Mouse (Mus musculus): ENCODE measurements at regions not wholly inside any gene's neighbourhood (a gene's known extent, or its start where the extent isn't known, plus 50 kb on each side); places are given as distances from the start of the nearest gene placed in this dataset.
"Not testable (repeated sequence)": the region's sequence is repeated elsewhere in the genome, so short reads cannot be mapped to it uniquely, and the experiment has no call there.

DNA sequence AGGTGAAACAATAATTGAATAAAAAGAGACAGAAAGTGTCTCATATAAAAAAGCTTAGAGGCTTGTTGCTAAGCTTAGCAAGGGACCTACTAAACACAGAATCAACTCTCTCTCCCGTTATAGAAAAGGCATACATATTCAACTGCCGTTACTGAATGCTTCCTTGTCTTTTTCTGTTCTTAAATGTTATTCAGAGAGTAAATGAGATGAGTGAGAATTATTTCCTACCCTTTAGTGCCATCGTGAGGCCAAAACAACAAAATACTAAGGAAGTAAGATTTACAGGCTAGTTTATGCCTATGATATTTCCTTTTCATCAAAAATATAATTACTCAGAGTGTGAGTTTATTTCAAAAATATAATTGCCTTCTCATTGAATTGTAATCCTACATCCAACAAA, 686.6 kb upstream of the 1700008P02Rik start:
- DNase-seq (ENCODE audit: extremely low spot score in 1 of 2, low spot score in 1 of 2): peak in 1 of 2 experiments; percentile 65

DNA sequence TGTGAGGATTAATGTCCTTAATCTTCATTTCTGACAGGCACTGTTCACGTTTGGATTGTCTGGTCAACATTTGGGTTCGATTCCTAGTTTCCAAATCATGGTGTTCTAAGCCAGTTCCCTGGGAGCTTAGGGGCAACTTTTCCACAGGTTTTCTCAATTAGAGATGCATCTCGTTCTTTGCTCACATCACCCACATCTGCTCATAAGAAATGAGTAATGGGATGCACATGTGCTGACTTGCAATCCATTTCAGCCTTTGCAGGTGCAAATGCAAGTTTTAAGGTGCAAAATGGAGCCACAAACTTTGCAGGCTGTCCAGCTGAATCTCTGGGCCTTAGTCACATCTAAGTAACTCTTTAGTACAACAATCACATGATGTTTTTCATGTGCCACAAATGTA, 678.3 kb upstream of the 1700008P02Rik start:
- no peak for DNase-seq (ENCODE audit: extremely low spot score in 1 of 2, low spot score in 1 of 2)

GRCm38 (mm10) chr3:7291026-7291425, 670.8 kb upstream of the 1700008P02Rik start:
- DNase-seq (ENCODE audit: extremely low spot score in 1 of 2, low spot score in 1 of 2): no peak

GRCm38 (mm10) chr3:7257591-7257990, 637.3 kb upstream of the 1700008P02Rik start:
- DNase-seq (ENCODE audit: extremely low spot score in 1 of 2, low spot score in 1 of 2): no peak

DNA sequence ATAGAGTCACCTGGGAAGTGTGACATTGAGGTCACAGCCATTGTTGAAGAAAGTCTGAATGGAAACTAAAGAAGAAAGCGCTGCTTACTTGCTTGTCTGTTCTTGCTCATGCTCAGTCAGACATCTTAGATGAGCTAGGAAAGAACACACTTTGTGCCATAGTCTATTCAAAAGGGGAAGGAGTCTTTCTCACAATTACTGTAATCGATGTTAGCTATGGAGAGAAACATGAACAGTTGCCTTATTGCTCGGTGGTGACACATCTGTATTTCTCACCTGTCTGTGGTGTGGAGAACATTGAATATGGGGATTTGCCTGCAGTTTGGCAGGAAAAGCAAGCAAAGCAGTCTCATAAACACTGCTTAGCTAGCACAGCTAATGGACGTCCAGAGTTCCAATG, 628.1 kb upstream of the 1700008P02Rik start:
- DNase-seq (ENCODE audit: extremely low spot score in 1 of 2, low spot score in 1 of 2): no peak

DNA sequence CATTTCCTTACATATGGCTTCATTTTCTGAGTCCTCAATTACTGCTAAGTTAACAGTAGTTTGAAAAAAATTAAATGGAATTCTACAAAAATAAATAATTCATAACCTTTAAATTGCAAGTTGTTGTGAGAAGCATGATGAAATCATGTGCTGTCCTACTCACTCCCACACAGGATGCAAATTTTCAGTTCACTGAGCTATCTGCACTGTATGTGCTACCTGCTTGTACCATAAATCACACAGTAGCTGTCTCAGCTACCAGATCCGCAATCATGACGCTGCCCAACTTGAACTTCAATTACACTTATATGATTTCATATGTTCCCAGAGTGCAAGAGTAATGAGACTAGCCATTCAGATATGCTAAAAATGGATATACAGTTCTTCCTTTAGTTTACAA, 609.5 kb upstream of the 1700008P02Rik start:
- peak in 1 of 2 experiments; percentile 11 for DNase-seq (ENCODE audit: extremely low spot score in 1 of 2, low spot score in 1 of 2)

DNA sequence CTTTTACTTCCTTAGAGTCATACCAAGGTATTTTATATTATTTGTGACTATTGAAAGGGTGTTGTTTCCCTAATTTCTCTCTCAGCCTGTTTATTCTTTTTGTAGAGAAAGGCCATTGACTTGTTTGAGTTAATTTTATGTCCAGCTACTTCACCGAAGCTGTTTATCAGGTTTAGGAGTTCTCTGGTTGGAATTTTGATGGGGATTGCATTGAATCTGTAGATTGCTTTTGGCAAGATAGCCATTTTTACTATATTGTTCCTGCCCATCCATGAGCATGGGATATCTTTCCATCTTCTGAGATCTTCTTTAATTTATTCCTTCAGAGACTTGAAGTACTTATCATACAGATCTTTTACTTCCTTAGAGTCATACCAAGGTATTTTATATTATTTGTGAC, 568.3 kb upstream of the 1700008P02Rik start:
- DNase-seq (ENCODE audit: extremely low spot score in 1 of 2, low spot score in 1 of 2): not testable (repeated sequence)

- no peak for DNase-seq (ENCODE audit: extremely low spot score in 1 of 2, low spot score in 1 of 2)
Measured at GRCm38 (mm10) chr3:7166596-7166995, 546.4 kb upstream of the 1700008P02Rik start.

DNA sequence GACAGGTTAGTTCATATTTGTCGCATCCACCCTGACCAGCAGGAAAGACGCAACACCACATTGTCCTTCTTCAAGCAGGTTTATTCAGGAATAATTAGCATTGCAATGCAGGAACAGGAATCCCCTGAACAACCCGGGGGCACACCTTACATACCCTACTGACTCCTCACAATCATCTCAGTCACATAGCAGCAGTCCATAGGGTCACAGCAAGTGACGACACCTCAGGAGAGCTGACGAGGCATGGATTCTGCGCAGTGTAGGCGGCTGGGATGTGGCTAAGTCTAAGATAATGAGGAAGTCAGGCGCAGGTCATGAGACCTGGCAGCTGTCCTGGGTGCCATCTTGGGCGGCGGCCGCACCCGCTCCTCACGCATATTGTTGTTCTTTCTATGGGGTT, 518.8 kb upstream of the 1700008P02Rik start:
- no peak for DNase-seq (ENCODE audit: extremely low spot score in 1 of 2, low spot score in 1 of 2)

GRCm38 (mm10) chr3:7134714-7135113, 514.5 kb upstream of the 1700008P02Rik start:
- peak in 1 of 2 experiments; percentile 23 for DNase-seq (ENCODE audit: extremely low spot score in 1 of 2, low spot score in 1 of 2)
